Mouse (Mus musculus) retina, postnatal 7 days (tissue): ENCODE measurements around the gene Lsamp.

ENCODE experiments used
- DNase-seq: peaks from one replicate; pipeline ENCODE4 v3.0.0-alpha.2; 2012; ENCODE audit warnings: low read depth, low spot score

The Lsamp gene

GRCm38 (mm10) chr16:40948013-40948412, 963.9 kb downstream of the Lsamp start:
- DNase-seq: no peak

- no peak for DNase-seq
These were observed 975.0 kb downstream of the Lsamp start for GRCm38 (mm10) chr16:40959211-40959610.

DNA sequence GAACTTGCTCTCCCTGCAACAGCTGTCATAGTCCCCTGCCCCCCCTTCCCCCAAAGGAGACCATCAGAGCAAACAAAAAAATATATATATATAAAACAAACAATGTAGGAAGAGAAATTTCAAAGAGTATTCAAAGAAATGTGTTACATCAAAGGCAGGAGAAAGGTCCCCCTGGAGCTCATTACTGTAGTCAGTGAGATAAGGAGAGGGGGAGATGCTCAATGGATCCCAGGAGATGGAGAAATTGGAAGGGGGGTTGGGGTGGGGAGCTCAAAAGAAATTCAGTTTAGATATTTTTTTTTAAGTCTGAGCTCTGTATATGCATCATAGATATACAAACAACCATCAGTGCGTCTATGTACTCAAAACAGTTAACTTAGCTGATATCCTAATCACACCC, 976.4 kb downstream of the Lsamp start:
- DNase-seq: no peak

- peak; percentile 62 for DNase-seq
These were observed 984.1 kb downstream of the Lsamp start for GRCm38 (mm10) chr16:40968088-40968860.

DNA sequence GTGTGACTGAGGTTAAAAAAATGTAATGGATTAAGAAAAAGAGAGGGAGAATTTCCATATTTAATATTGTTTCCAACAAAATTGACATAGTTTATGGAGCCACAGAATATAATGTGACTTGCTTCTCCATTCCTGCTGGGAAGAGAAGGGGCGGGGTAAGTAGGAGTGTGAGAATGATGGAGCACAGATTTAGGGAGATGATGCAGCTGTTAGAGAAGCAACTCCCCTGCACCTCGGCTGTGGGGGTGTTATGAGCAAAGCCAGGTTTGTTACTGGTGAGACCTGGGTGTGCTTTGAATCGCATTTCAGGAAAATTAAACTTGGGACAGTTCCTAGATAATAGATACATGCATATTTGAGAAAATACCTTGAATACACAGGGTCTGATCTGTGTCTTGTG, 987.2 kb downstream of the Lsamp start:
- no peak for DNase-seq

- DNase-seq: no peak
These were observed 989.9 kb downstream of the Lsamp start for GRCm38 (mm10) chr16:40974084-40974483.

DNA sequence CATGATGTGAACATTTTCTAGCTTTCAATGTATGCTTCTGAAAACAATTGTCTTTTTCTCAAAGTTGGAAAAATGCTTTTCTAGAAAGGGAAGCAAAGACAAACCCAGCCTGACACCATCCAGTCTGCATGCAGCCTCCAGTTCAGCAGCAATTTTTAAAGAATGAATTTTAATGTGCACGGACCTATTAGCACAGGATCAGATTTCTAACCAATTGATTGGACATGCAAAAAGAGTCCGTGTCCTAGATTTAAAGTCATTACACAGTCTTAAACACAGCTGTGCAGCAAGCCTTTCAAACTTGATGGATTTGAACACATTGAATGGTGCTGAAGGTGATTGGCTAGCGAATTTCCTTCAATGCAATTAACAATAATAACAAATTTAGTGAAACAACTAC, 998.9 kb downstream of the Lsamp start:
- no peak for DNase-seq

DNA sequence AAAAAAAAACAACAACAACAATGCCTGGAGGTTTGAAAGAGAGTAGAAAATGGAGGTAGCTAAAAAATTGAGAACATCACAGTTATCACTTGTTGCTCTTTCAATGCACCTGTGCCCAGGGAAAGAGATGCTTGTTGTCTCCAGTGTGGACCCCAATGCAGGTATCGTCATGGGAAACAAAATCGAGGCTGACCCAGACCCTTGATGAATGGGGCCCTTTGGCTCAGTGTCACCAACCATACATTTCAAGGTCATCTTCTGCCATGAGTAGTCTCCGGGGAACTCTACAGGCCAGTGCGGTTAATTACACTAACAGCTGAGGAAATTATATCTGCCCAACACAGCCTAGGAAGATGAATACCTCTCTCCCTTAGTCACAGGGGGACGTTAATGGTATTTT, 1023.4 kb downstream of the Lsamp start:
- DNase-seq: no peak

GRCm38 (mm10) chr16:41034746-41035145, 1050.6 kb downstream of the Lsamp start:
- no peak for DNase-seq

GRCm38 (mm10) chr16:41041686-41042085, 1057.5 kb downstream of the Lsamp start:
- DNase-seq: no peak

GRCm38 (mm10) chr16:41063270-41063857, 1079.2 kb downstream of the Lsamp start:
- DNase-seq: no peak

GRCm38 (mm10) chr16:41073470-41073869, 1089.3 kb downstream of the Lsamp start:
- DNase-seq: no peak

DNA sequence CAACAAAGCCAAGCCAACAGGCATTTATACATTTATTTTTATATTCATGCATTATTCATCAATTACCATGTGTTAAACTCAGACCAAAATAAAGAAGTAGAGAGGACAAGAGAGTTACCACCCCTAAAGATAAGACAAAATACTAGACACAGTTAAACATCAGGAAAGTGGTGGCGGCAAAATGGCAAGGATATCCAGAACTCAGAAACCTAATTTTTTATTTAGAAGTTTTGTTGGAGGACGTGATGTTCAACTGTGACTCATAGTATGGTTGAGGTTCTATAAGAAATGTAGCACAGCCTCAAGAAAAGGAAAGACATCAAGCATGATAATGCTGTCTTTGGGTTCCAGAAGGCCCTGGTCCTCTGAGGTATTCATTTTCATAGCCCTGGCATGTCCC, 1104.5 kb downstream of the Lsamp start:
- no peak for DNase-seq

GRCm38 (mm10) chr16:41090092-41090491, 1105.9 kb downstream of the Lsamp start:
- DNase-seq: no peak

DNA sequence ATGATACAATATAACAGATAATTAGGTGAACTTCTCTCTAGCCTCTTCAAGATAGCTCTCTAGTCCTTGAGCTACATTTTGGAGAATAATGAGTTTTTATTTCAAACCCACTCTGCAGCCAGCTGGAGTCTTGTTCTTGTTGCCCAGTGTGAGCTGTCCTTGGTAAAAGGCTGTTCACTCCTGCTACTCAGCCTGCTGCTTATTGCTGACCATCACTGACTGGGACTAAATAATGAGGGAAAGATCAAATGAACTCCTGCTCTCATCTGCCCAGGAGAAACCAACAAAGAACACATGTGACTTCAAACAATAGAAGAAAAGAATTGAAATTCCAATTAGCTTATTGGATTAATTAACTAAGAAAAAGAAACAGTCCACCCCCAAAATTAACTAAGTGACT, 1107.1 kb downstream of the Lsamp start:
- no peak for DNase-seq

DNA sequence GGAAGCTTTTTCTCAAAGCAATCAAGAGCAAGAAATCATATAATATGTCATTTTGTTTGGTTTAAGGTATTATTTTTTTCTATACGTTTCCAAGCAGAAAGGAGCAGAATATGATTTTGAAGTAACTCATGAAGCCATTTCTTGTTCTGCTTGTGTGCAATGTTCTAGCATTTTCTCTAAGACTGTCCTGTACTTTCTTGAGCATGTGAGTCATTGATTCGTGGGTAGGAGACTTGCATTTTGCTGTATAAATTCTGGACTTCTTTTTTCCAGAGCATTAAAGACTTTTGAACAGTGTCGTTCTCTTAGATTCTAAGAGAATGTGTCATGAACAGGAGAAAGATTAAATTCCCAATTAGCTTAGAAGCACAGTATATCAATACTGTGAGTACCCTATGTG, 1118.6 kb downstream of the Lsamp start:
- DNase-seq: no peak

DNA sequence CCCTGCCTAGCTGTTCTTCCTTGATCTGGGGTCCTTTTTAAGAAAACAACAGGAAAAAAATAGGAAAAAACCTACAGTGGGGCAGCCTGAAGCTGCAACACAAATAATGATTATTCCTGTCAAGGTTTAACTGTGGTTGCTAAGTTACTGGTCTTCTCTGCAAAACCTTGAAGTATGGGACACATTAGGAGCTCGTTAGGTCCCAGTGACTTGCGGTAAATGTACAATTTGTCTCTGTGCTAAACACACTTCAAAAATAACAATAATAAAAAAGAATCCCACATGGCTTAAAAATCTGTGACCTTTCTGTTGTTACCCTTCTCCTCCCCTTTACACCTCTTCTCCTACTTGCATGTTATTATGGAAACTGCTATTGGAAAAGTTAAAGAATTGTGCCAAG, 1140.2 kb downstream of the Lsamp start:
- no peak for DNase-seq

- no peak for DNase-seq
These were observed 1140.9 kb downstream of the Lsamp start for GRCm38 (mm10) chr16:41125051-41125450.

DNA sequence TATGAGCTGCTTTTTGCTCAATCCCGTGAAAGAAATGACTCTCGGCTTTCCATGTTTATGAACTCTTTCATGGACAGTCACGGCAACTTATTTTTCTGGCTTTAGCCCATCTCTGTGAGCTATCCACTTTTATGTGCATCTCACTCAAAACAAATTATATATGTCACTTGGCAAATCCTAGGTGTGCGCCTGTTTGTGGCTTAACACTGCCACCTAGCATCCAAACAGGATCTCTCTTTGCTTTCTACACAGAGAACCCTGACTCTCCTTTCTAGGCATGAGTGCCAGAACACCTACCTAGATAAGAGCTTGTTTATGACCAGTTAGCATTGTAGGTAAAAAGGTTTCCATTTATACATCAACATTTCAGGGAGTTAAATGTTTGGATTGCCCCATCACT, 1146.9 kb downstream of the Lsamp start:
- no peak for DNase-seq

- no peak for DNase-seq
These were observed 1188.7 kb downstream of the Lsamp start for GRCm38 (mm10) chr16:41172839-41173238.

- no peak for DNase-seq
These were observed 1195.4 kb downstream of the Lsamp start for GRCm38 (mm10) chr16:41179557-41179956.

- DNase-seq: no peak
These were observed 1196.7 kb downstream of the Lsamp start for GRCm38 (mm10) chr16:41180867-41181266.

GRCm38 (mm10) chr16:41210055-41210454, 1225.9 kb downstream of the Lsamp start:
- no peak for DNase-seq
